Mouse (Mus musculus): ENCODE data around the gene Angptl8.
"Not testable (repeated sequence)": the region's sequence is repeated elsewhere in the genome, so short reads cannot be mapped to it uniquely, and the experiment has no call there.

GRCm38 (mm10) chr9:21793507-21793906, 41.8 kb upstream of the Angptl8 start:
- not testable (repeated sequence) for TF ChIP-seq CTCF, POLR2A (IDR thresholded peaks at IDR 0.05; ENCODE audit: extremely low read depth, insufficient read depth, low read length)

Data from cortical plate, adult 2 months (tissue).